Mouse (Mus musculus) WW6 (cell line): ENCODE results near the gene Fam114a2.

ENCODE experiments used
- DNase-seq: peaks from one replicate; pipeline ENCODE4 v3.0.0-alpha.2; 2013; ENCODE audit warnings: low read depth, low spot score

The Fam114a2 gene

GRCm38 (mm10) chr11:57519304-57519703 lies 887 bp upstream of the Fam114a2 start:
- no peak for DNase-seq

- DNase-seq: no peak
Measured at GRCm38 (mm10) chr11:57518751-57519148, 333 bp upstream of the Fam114a2 start.

- no peak for DNase-seq
Measured at GRCm38 (mm10) chr11:57516946-57517441, 1.4 kb downstream of the Fam114a2 start.

DNA sequence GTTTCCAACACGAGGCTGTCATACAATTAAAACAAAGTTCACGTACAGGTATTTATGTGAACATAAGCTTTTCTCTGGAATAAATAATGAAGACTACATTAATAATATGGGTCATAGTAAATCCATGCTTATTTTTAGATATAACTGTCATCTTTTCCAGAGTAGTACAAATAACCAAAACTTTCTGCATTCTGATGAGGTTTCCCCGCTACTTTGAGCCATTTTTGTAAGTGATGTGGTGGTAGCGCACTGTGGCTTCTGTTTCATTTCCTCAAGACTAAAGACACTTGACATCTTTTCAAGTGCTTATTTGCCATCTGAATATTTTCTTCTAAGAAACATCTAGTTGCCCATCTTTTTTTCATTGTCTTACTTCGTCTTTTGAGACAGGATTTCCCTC lies 3.2 kb downstream of the Fam114a2 start:
- no peak for DNase-seq

DNA sequence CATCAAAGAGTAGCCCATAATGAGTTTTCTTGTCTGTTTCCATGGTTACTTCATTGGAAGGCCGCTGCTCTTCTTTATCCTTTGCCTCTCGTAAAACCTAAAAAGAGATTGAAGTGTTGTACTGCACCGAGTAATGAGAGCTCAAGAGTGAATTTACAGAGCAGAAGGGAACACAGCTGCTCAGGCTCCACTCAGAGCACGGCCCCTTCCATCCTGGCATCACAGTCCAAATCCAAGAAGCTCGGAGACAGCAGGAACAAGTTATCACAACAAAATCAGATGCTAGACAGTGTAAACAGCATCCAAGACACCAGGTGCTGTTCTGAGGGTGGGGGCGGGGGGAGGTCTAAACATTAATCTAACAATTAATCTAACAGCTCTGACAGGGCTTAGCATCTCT lies 11.5 kb downstream of the Fam114a2 start:
- DNase-seq: no peak

DNA sequence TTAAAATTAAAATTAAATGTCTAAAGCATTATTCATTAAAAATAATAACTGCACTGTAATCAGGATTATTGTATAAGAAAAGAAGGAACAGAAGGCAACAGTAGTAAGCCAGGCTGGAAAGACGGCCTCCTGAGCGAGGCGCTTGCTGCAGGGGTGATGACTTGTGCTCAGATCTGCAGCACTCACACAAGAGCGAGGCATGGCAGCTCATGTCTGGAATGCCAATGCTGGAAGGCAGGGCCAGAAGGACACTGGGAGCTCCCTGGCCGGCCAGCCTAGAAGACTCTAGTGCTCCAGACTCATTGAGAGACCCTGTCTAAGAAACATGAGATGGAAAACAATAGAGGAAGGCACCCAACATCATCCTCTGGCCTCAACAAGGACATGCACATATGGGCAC lies 15.3 kb downstream of the Fam114a2 start:
- DNase-seq: no peak

DNA sequence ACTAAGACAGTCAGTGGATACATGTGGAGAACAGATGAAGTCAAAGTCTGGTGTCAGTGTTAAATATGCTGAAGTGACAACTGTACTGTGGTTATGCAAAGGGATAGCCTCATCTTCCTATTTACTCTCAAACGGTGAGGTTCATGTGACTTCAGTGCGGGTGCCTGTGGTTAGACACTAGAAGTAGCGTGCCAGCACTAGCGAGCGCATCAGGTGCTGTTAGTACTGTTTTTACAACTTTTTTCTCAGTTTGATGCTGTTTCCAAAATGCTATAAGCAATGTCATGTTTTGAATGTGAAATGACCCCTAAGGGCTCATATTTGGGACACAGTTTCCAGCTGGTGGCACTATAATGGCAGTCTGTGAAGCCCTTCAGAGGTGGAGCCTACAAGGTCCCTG lies 20.2 kb downstream of the Fam114a2 start:
- DNase-seq: no peak

DNA sequence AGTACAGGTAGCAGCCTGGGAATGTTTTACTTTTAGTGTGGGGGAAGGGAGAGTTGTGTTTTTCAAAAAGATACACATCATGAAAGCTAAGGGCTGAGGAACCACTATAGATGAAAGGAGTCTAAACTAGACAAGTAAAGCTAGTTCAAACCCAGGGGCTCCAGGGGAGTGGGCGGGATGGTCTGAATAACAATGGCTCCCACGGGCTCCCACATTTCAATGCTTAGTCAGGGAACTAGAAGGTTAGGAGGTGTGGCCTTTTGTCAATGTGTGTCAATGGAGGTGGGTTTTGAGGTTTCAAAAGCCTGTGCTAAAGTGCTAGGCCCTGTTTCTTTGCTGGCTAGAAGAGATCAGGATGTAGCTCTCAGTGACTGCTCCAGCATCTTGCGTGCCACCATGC lies 20.7 kb downstream of the Fam114a2 start:
- peak; percentile 54 for DNase-seq

DNA sequence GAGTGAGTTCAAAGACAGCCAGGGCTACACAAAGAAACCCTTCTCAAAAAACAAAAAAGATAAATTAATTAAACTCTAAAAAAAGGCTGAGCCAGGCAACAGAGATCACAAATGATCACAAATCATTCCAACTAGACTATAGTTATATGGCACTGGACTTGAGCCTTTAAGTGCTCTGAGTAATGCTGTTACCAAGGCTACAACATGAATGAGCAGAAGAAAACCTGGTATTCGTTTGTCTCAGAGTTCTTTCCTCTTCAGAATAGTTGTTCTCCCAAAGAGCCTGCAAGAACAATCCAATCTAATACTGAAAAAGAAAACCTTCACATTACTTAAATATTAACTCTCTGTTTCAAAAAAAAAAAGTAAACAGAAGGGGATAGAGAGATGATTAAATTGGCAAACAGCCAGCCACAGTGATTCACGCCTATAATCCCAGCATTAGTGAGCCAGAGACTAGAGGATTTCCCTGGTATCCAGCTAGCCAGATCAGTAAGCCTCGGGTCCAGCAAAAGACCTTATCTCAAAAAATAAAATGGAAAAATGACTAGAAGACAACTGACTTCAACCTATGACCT lies 21.9 kb downstream of the Fam114a2 start:
- no peak for DNase-seq

GRCm38 (mm10) chr11:57488436-57488835 lies 30.0 kb downstream of the Fam114a2 start:
- no peak for DNase-seq

DNA sequence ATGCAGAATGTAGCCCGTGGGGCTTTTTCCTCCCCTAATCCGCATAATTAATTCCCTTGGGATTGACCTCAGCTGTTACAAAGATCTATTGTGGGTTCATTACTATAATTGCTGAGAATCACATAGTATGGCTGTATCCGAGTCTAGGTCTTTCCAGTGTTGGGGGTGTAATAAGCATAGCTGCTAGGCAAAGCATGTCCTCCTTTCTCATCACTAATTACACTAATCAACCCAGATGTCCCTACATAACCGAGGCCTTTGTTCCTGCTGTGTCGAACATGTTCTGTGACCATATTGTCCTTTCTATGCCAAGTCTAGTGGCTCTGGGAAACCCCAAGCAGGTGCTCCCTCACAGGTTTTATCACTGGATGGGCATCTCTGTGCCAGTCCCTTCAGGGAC lies 40.3 kb downstream of the Fam114a2 start:
- no peak for DNase-seq

- no peak for DNase-seq
Measured at GRCm38 (mm10) chr11:57475119-57475518, 43.3 kb downstream of the Fam114a2 start.

DNA sequence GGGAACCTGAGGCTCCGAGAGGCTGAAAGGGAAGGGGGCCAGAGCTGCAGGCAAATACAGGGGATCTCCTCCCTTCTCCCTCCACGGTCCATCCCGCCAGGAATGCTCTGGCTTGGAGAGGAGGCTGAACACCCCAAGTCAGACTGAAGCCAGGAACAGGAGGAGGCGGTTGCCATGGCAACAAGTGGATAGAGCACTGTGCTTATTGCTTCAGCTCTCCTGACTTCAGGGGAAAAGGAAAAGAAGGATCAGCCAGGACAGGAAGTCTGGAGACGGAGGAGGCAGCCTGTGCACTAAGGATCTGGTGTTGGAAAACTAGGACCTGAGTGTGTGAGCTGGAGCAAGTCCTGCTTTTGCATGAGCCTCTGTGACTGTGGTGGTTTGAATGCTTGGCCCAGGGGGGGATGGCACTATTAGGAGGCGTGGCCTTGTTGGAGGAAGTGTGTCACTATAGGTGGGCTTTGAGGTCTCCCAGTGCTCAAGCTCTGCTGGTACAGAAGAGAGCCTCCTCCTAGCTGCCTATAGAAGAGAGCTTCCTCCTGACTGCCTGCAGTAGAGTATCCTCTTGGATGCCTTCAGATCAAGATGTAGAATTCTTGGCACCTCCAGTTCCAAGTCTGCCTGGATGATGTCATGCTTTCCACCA lies 44.0 kb downstream of the Fam114a2 start:
- DNase-seq: no peak

DNA sequence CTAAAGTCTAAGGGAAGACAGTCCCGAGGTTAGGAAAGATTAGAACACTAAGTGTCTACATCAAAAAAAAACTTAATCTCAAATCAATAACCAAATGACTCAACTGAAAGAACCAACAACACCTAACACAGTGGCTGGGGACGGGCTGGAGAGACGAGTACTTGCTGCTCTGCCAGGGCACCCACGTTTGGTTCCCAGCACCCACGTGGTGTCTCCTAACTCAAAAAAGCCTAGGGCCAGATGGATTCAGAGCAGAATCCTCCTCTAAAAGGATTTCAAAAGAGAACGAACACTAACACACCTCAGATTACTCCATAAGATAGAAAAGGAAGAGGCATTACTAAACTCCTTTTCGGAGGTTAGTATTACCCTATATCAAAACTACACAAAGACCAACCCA lies 47.4 kb downstream of the Fam114a2 start:
- no peak for DNase-seq

DNA sequence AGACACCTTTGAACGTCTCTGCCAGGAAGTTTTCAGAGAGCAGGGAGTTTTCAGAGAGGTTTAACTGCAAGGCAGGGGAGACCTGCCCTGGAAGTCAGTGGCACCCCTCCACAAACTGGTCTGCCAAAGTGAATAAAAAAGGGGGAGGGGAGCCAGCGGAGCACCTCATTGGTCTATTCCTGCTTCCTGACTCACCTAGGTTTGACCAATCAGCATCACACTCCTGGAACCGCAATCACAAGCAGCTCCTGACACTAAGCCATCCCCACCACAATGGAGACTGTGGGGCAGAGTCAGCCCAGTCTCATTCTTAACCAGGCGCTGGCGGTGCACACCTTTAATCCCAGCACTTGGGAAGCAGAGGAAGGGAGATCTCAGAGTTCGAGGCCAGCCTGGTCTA lies 48.4 kb downstream of the Fam114a2 start:
- DNase-seq: no peak

DNA sequence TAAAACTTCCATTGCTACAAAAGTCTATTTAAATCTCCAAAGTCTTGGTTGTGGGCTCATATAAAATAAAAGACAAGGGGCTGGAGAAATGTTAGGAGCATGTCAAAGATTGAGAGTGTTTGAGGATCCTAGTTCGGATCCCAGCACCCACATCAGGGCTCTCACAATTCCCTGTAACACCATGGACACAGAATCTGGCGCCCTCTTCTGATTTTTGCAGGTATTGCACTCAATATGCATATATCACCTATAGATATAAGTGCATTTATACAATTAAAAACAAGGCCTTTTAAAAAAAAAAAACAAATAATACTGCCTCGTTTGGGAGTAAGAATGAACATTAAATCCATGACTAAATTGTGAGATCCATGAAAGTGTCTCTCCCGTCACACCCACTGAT lies 49.7 kb downstream of the Fam114a2 start:
- DNase-seq: no peak

DNA sequence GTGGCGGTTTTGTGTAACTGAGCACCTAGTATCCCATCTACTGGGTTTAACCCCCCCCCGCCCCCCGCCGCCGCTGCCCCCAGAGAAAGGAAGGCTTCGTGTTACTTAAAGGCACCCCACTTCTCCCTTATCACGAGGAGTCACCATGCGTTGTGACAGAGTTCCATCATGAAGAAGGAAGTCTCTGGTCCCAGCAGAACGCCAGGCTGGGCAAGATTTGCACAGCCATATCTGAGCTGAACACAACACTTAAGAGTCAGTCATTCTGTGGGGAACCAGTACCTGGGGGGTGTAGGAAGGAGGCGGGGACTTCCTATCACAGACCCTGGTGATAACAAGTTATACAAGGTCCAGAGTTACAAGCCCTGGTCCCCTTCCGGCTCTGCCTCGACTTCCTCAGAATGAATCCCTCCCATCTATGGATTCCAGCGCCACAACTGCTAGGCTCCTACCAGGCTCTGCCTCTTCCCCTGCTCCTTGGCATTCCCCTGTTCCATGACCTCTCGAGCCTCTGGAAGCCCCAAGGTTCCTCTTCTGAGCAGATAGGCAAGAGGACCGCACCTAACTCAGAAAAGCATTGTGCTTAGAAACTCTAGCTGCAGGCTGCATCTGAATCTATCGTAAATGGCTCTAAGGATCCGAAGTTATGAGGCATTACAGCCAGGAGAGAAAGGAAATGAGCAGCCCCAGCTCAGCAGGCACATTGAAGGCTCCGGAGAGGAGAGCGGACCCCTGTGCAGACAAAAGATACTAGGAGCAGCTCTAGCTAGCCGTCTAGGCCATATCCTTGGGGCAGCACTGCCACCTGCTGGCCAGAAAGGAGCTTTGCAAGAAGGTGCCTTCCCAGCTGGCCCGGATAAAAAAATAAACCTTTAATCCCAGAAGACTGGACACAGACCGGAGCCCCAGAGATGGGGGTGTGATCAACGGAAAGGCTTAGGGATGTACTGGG lies 51.0 kb downstream of the Fam114a2 start:
- DNase-seq: peak; percentile 73

DNA sequence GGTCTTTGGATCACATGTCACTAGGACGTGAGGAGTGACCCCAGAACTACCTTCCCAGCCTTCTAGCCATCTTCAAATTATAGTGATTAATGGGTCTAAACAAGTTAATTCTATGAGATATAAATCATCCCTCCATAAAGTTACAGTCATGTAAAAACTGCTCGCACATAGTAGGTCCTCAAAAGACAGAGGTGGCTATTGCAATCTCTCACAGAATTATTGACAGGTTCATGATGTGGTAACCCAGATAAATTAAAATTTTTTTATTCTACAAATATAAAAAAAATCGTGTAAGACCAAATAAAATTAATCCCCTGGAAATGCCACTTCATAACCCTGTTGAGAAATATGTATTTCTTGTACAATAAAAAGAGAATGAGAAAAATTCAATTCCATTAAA lies 52.6 kb downstream of the Fam114a2 start:
- DNase-seq: no peak

DNA sequence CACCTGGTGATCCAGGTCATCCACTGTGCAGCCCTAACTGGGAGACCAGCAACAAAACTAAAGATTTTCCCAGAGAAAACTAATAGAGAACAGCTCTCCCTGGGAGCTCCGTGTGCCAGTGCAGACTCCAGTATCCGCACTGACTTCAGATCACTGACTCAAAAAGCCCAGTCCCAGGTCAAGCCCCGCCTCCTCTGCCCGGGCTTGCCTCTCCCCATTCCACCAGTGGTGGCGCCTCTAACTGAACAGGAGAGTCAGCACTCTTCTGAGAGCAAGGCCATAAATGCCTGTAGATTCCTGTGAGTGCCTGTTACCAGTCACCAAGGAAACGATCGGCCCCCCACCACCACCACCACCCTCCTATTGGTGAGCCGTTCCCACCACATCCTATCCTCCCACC lies 53.4 kb downstream of the Fam114a2 start:
- peak; percentile 67 for DNase-seq

GRCm38 (mm10) chr11:57459759-57460158 lies 58.7 kb downstream of the Fam114a2 start:
- no peak for DNase-seq

DNA sequence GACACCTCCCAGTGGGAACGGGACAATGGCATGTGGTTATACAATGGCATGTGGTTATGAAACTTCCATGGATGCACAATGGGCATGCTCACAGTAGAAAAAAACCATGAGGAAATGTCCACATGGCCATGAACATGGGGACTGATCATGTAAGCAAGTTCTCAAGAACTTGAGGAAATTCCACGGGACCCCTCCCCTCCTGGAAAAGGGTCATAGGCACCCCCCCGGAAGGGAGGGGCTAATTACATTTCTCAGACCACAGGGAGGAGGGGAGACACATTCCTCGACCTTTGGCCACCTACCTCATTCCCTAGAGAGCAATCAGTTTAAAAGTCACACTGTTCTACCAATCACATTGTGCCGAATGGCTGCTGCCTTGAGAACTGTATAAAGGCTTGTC lies 64.0 kb downstream of the Fam114a2 start:
- no peak for DNase-seq

GRCm38 (mm10) chr11:57445237-57445962 lies 73.0 kb downstream of the Fam114a2 start:
- no peak for DNase-seq
